Mouse (Mus musculus) kidney, postnatal 0 days (tissue): ENCODE measurements around the gene Crebrf. TPM values are rescaled to one million over a fixed set of nuclear protein-coding genes. Genes with fewer than 3 reads are reported as not detected.

ENCODE experiments used
- ATAC-seq: fragments of 200-750 bp; cut with Nextera tagmentation; replicated peaks from 2 replicates; pipeline ENCODE4 v1.8.0; 2017; ENCODE audit warnings: low read depth, moderate number of reproducible peaks, moderate TSS enrichment, moderate library complexity; ENCODE audit not compliant: low FRiP score
- DNase-seq: peaks from one replicate; pipeline ENCODE4 v3.0.0-alpha.2; 2016; ENCODE audit warnings: low spot score
- H3K27ac ChIP-seq: fragments of 300-500 bp; sonication (generic); 2 replicates; pipeline ENCODE4 v1.5.1; 2014; ENCODE audit warnings: mild to moderate bottlenecking
- H3K27me3 ChIP-seq: fragments of 300-500 bp; sonication (generic); 2 replicates; pipeline ENCODE4 v1.6.1; 2014; ENCODE audit warnings: low read length, mixed read lengths; ENCODE audit not compliant: insufficient read depth
- H3K36me3 ChIP-seq: fragments of 300-500 bp; sonication (generic); 2 replicates; pipeline ENCODE4 v1.6.1; 2014; ENCODE audit warnings: low read length, mixed read lengths; ENCODE audit not compliant: insufficient read depth
- H3K4me1 ChIP-seq: fragments of 300-500 bp; sonication (generic); replicated peaks from 2 replicates; pipeline ENCODE4 v1.6.1; 2014; ENCODE audit warnings: antibody characterized with exemption, low read length, mixed read lengths; ENCODE audit not compliant: insufficient read depth
- H3K4me2 ChIP-seq: fragments of 300-500 bp; sonication (generic); 2 replicates; pipeline ENCODE4 v1.6.1; 2014; ENCODE audit warnings: mild to moderate bottlenecking, low read length, moderate library complexity, mixed read lengths
- H3K4me3 ChIP-seq: fragments of 300-500 bp; sonication (generic); replicated peaks from 2 replicates; pipeline ENCODE4 v1.5.1; 2014; ENCODE audit warnings: low read depth, low read length
- H3K9ac ChIP-seq: fragments of 300-500 bp; sonication (generic); 2 replicates; pipeline ENCODE4 v1.6.1; 2014; ENCODE audit warnings: low read depth, low read length
- H3K9me3 ChIP-seq: fragments of 300-500 bp; sonication (generic); replicated peaks from 2 replicates; pipeline ENCODE4 v1.6.1; 2016; ENCODE audit warnings: low read length, inconsistent platforms, mixed read lengths
- CTCF ChIP-seq: IDR thresholded peaks from 2 replicates; pipeline ENCODE4 v1.5.1; 2016; ENCODE audit warnings: antibody characterized with exemption, low read depth, mild to moderate bottlenecking, moderate library complexity
- WGBS: fragments of 180-500 bp; shearing (Covaris S2); extraction: QIAGEN DNeasy Blood & Tissue Kit; methylation state at CpG from one replicate; pipeline ENCODE4 v1.1.7; 2014; 5-methylcytosine and 5-hydroxymethylcytosine counted together
- polyA plus RNA-seq: library from polyadenylated mRNA; unstranded; fragments of >200 nt; fragmentation: Nextera tagmentation; extraction: Ambion mirVana; gene quantifications from 2 replicates; pipeline ENCODE4 v1.2.1, GENCODE M21; 2015

Crebrf gene
- polyA plus RNA-seq, 1 experiment from 2014 or later: 17.6 TPM

GRCm38 (mm10) chr17:26690236-26690635, 25.2 kb upstream of the Crebrf start:
- Histone ChIP-seq H3K9ac (no peak overlapping the region), H3K27me3 (no peaks in the 10 kb centered on the region), H3K9me3 (no peaks in the 10 kb centered on the region), H3K27ac (no peak overlapping the region), H3K4me3 (no peak overlapping the region), H3K4me1 (no peaks in the 10 kb centered on the region), H3K4me2 (no peak overlapping the region), H3K36me3 (no peaks in the 10 kb centered on the region; the same call in 1 of the 2 replicates)
- no peak for TF ChIP-seq CTCF
- 84% methylated on average over 5 of the region's 5 CpGs for WGBS
- no peak for DNase-seq
- ATAC-seq: no peak

- Histone ChIP-seq H3K36me3 (peaks cover 3% of the 10 kb centered on the region; the same call in 1 of the 2 replicates), H3K9me3 (no peaks in the 10 kb centered on the region), H3K27ac (no peak overlapping the region), H3K4me1 (no peaks in the 10 kb centered on the region), H3K9ac (no peak overlapping the region), H3K4me2 (no peak overlapping the region), H3K27me3 (no peaks in the 10 kb centered on the region), H3K4me3 (no peak overlapping the region)
- no peak for TF ChIP-seq CTCF
- no peak for DNase-seq
- 89% methylated on average over 7 of the region's 7 CpGs for WGBS
- ATAC-seq: no peak
Measured at GRCm38 (mm10) chr17:26691110-26691509, 24.3 kb upstream of the Crebrf start.

GRCm38 (mm10) chr17:26693424-26693823, 22.0 kb upstream of the Crebrf start:
- Histone ChIP-seq H3K9me3 (no peaks in the 10 kb centered on the region), H3K9ac (no peak overlapping the region), H3K4me2 (no peak overlapping the region), H3K27me3 (no peaks in the 10 kb centered on the region), H3K27ac (no peak overlapping the region; the same call in 1 of the 2 replicates), H3K4me3 (no peak overlapping the region), H3K36me3 (peaks cover 13% of the 10 kb centered on the region), H3K4me1 (no peaks in the 10 kb centered on the region)
- ATAC-seq: no peak
- DNase-seq: no peak
- WGBS: 50% methylated on average over 7 of the region's 7 CpGs
- no peak for TF ChIP-seq CTCF

- 41% methylated on average over 7 of the region's 7 CpGs for WGBS
- Histone ChIP-seq H3K27ac (no peak overlapping the region), H3K9me3 (no peaks in the 10 kb centered on the region)
Measured at GRCm38 (mm10) chr17:26694171-26694570, 21.3 kb upstream of the Crebrf start.

GRCm38 (mm10) chr17:26695193-26695592, 20.3 kb upstream of the Crebrf start:
- no peak overlapping the region for H3K27ac ChIP-seq
- H3K4me1 ChIP-seq: no peaks in the 10 kb centered on the region
- ATAC-seq: no peak
- WGBS: 96% methylated on average over 3 of the region's 3 CpGs
- DNase-seq: no peak
- no peak overlapping the region for H3K9ac ChIP-seq
- no peaks in the 10 kb centered on the region for H3K27me3 ChIP-seq
- H3K9me3 ChIP-seq: no peaks in the 10 kb centered on the region
- H3K36me3 ChIP-seq: peaks cover 23% of the 10 kb centered on the region
- no peak for TF ChIP-seq CTCF
- no peak overlapping the region for H3K4me2 ChIP-seq
- no peak overlapping the region for H3K4me3 ChIP-seq

More at GRCm38 (mm10) chr17:26694171-26694570, 21.3 kb upstream of the Crebrf start:
- Histone ChIP-seq H3K4me2 (no peak overlapping the region), H3K36me3 (peaks cover 20% of the 10 kb centered on the region), H3K27me3 (no peaks in the 10 kb centered on the region), H3K9ac (no peak overlapping the region), H3K4me1 (no peaks in the 10 kb centered on the region), H3K4me3 (no peak overlapping the region)
- ATAC-seq (no peak), DNase-seq (peak; percentile 28)
- TF ChIP-seq CTCF: no peak

GRCm38 (mm10) chr17:26698846-26699245, 16.6 kb upstream of the Crebrf start:
- Histone ChIP-seq H3K9me3 (no peaks in the 10 kb centered on the region), H3K27me3 (no peaks in the 10 kb centered on the region), H3K9ac (no peak overlapping the region), H3K4me1 (no peaks in the 10 kb centered on the region), H3K27ac (no peak overlapping the region), H3K4me2 (no peak overlapping the region), H3K36me3 (peaks cover 26% of the 10 kb centered on the region), H3K4me3 (no peak overlapping the region)
- DNase-seq (no peak), ATAC-seq (no peak)
- TF ChIP-seq CTCF: peak; percentile 54; the same call in 1 of the 2 replicates
- 93% methylated on average over 5 of the region's 5 CpGs for WGBS
